ENCODE assay signal across 8 mouse cellular contexts in genomic region chr3:90213956-90214684, GRCm38 (mm10). TPM values are rescaled to one million over a fixed set of nuclear protein-coding genes. Genes with fewer than 3 reads are reported as not detected.
DNase-seq lines count a peak whose midpoint lies in the region; ATAC-seq and TF ChIP-seq lines count a peak whose summit lies in the region.

No protein-coding gene starts in this region.

- peak overlapping the region; percentile 71 for H3K4me2 ChIP-seq in heart, embryonic 16.5 days (ENCODE audit: low read depth, low read length)
- H3K4me2 ChIP-seq in midbrain, embryonic 13.5 days (replicated peaks) = peak overlapping the region; percentile 89

- H3K4me3 ChIP-seq in left cerebral cortex, adult 2 months = peak overlapping the region; percentile 71
- H3K4me3 ChIP-seq in heart, embryonic 16.5 days (ENCODE audit: low read length) = peak overlapping the region; percentile 79
- H3K4me3 ChIP-seq in limb, embryonic 10.5 days = peak overlapping the region; percentile 88
- H3K4me3 ChIP-seq in midbrain, embryonic 13.5 days (replicated peaks) = peak overlapping the region; percentile 84

- peaks cover 20% of the 10 kb centered on the region for H3K36me3 ChIP-seq in heart, embryonic 16.5 days (ENCODE audit: control insufficient read depth, insufficient read depth)
- H3K36me3 ChIP-seq in limb, embryonic 10.5 days = peaks cover 36% of the 10 kb centered on the region
- H3K36me3 ChIP-seq in midbrain, embryonic 13.5 days = peaks cover 29% of the 10 kb centered on the region

- DNase-seq in left cerebral cortex, adult 2 months (ENCODE audit: extremely low spot score in 1 of 2, low spot score in 2 of 2) = no peak
- DNase-seq in left cerebral cortex, adult 9 months (ENCODE audit: low spot score in 2 of 2) = no peak
- DNase-seq in cerebellum, adult 9-11 months = peak; percentile 48
- no peak for DNase-seq in limb, embryonic 10.5 days (ENCODE audit: low spot score)
- no peak for DNase-seq in spleen, adult 18-20 months
- no peak for DNase-seq in layer of hippocampus, postnatal 36 days

- H3K9me3 ChIP-seq in heart, embryonic 16.5 days (replicated peaks; ENCODE audit: control insufficient read depth, low read length) = no peaks in the 10 kb centered on the region
- H3K9me3 ChIP-seq in limb, embryonic 10.5 days (replicated peaks) = no peaks in the 10 kb centered on the region
- H3K9me3 ChIP-seq in midbrain, embryonic 13.5 days = no peaks in the 10 kb centered on the region

- no peak for TF ChIP-seq CTCF in left cerebral cortex, adult 2 months (IDR thresholded peaks at IDR 0.05)

- peaks cover 20% of the 10 kb centered on the region for H3K4me1 ChIP-seq in heart, embryonic 16.5 days (ENCODE audit: control insufficient read depth, insufficient read depth, low read length)
- peaks cover 22% of the 10 kb centered on the region for H3K4me1 ChIP-seq in limb, embryonic 10.5 days
- peaks cover 33% of the 10 kb centered on the region for H3K4me1 ChIP-seq in midbrain, embryonic 13.5 days (replicated peaks)

- WGBS in heart, embryonic 16.5 days = 14% methylated on average over 12 of the region's 12 CpGs
- 17% methylated on average over 12 of the region's 12 CpGs for WGBS in limb, embryonic 10.5 days
- 11% methylated on average over 12 of the region's 12 CpGs for WGBS in midbrain, embryonic 13.5 days

- ATAC-seq in heart, embryonic 16.5 days (replicated peaks; ENCODE audit: extremely low read depth, insufficient read depth, low FRiP score) = 0 out of 2 replicates have a peak, but pooled peaks have one; percentile 38
- ATAC-seq in midbrain, embryonic 13.5 days = peak; percentile 75

- peak overlapping the region; percentile 7; the same call in 1 of the 2 replicates for H3K9ac ChIP-seq in heart, embryonic 16.5 days (ENCODE audit: low read length)
- H3K9ac ChIP-seq in midbrain, embryonic 13.5 days (replicated peaks) = peak overlapping the region; percentile 88

- H3K27me3 ChIP-seq in heart, embryonic 16.5 days (ENCODE audit: control insufficient read depth, insufficient read depth, low read length) = no peaks in the 10 kb centered on the region
- H3K27me3 ChIP-seq in limb, embryonic 10.5 days (ENCODE audit: low read depth, poor library complexity, severe bottlenecking) = no peaks in the 10 kb centered on the region
- no peaks in the 10 kb centered on the region for H3K27me3 ChIP-seq in midbrain, embryonic 13.5 days

- intact Hi-C loops in left cerebral cortex, adult 2 months (cut with DNase I) = loop anchor here (5.0 kb wide), 2 partner anchors 97 to 132 kb away; no protein-coding TSS in a partner anchor

- H3K27ac ChIP-seq in left cerebral cortex, adult 2 months = peak overlapping the region; percentile 97
- H3K27ac ChIP-seq in heart, embryonic 16.5 days (ENCODE audit: low read length) = peak overlapping the region; percentile 28
- peak overlapping the region; percentile 96 for H3K27ac ChIP-seq in limb, embryonic 10.5 days
- peak overlapping the region; percentile 55 for H3K27ac ChIP-seq in midbrain, embryonic 13.5 days

RNA-seq across cellular contexts. Expression of gene Rab13, which starts 0.6 kb away (rescaled TPM):
- total RNA-seq in left cerebral cortex, adult 2 months (2021) = 1 to 10 TPM; 7.9 to 8.9 TPM
- 21.1 and 22.5 TPM in 2 replicates for polyA plus RNA-seq in heart, embryonic 16.5 days (2015; fragmentation: Nextera tagmentation; extraction: Ambion mirVana)
- polyA plus RNA-seq in limb, embryonic 10.5 days (2016; fragmentation: Nextera tagmentation; extraction: Ambion mirVana) = 23.8 and 25.6 TPM in 2 replicates
- 19.9 and 25.6 TPM in 2 replicates for polyA plus RNA-seq in midbrain, embryonic 13.5 days (2015; fragmentation: Nextera tagmentation; extraction: Ambion mirVana)
- 1 to 10 TPM; 8.9 to 9.8 TPM for total RNA-seq in layer of hippocampus, postnatal 36 days (2021)

RNA-seq across cellular contexts. Expression of gene Rps27, which starts 0.7 kb away (rescaled TPM):
- 100 to 1,000 TPM; 799 to 888 TPM for total RNA-seq in left cerebral cortex, adult 2 months (2021)
- polyA plus RNA-seq in heart, embryonic 16.5 days (2015; fragmentation: Nextera tagmentation; extraction: Ambion mirVana) = 468 and 790 TPM in 2 replicates
- polyA plus RNA-seq in limb, embryonic 10.5 days (2016; fragmentation: Nextera tagmentation; extraction: Ambion mirVana) = 1,143 and 1,168 TPM in 2 replicates
- 1,033 and 1,129 TPM in 2 replicates for polyA plus RNA-seq in midbrain, embryonic 13.5 days (2015; fragmentation: Nextera tagmentation; extraction: Ambion mirVana)
- 100 to 1,000 TPM; 928 to 941 TPM for total RNA-seq in layer of hippocampus, postnatal 36 days (2021)

RNA-seq across cellular contexts. Expression of gene Jtb, which starts 17.3 kb away (rescaled TPM):
- 10 to 100 TPM; 43.8 to 49.5 TPM for total RNA-seq in left cerebral cortex, adult 2 months (2021)
- 84.2 and 89.6 TPM in 2 replicates for polyA plus RNA-seq in heart, embryonic 16.5 days (2015; fragmentation: Nextera tagmentation; extraction: Ambion mirVana)
- 71.4 and 73.5 TPM in 2 replicates for polyA plus RNA-seq in limb, embryonic 10.5 days (2016; fragmentation: Nextera tagmentation; extraction: Ambion mirVana)
- 90.2 and 97.6 TPM in 2 replicates for polyA plus RNA-seq in midbrain, embryonic 13.5 days (2015; fragmentation: Nextera tagmentation; extraction: Ambion mirVana)
- total RNA-seq in layer of hippocampus, postnatal 36 days (2021) = 10 to 100 TPM; 46.0 to 47.2 TPM

RNA-seq across cellular contexts. Expression of gene Creb3l4, which starts 29.2 kb away (rescaled TPM):
- under 1 TPM; 0.42 to 0.50 TPM for total RNA-seq in left cerebral cortex, adult 2 months (2021)
- polyA plus RNA-seq in heart, embryonic 16.5 days (2015; fragmentation: Nextera tagmentation; extraction: Ambion mirVana) = 2.2 and 3.1 TPM in 2 replicates
- polyA plus RNA-seq in limb, embryonic 10.5 days (2016; fragmentation: Nextera tagmentation; extraction: Ambion mirVana) = 4.0 and 8.9 TPM in 2 replicates
- 3.3 and 3.4 TPM in 2 replicates for polyA plus RNA-seq in midbrain, embryonic 13.5 days (2015; fragmentation: Nextera tagmentation; extraction: Ambion mirVana)
- under 1 TPM in 1 of 2 experiments, not detected in 1; 0.40 TPM for total RNA-seq in layer of hippocampus, postnatal 36 days (2021)

RNA-seq across cellular contexts. Expression of gene Slc39a1, which starts 33.9 kb away (rescaled TPM):
- 10 to 100 TPM; 38.8 to 43.0 TPM for total RNA-seq in left cerebral cortex, adult 2 months (2021)
- polyA plus RNA-seq in heart, embryonic 16.5 days (2015; fragmentation: Nextera tagmentation; extraction: Ambion mirVana) = 61.5 and 86.3 TPM in 2 replicates
- 55.6 and 60.1 TPM in 2 replicates for polyA plus RNA-seq in limb, embryonic 10.5 days (2016; fragmentation: Nextera tagmentation; extraction: Ambion mirVana)
- 57.0 and 60.9 TPM in 2 replicates for polyA plus RNA-seq in midbrain, embryonic 13.5 days (2015; fragmentation: Nextera tagmentation; extraction: Ambion mirVana)
- 10 to 100 TPM; 44.9 to 47.2 TPM for total RNA-seq in layer of hippocampus, postnatal 36 days (2021)

Comparison
In these comparisons a context has a peak if more than half of its experiments do, and no peak if none do; other contexts are left out.
1. H3K27ac ChIP-seq: peak in every context shown above with its lines; median percentile 97 in left cerebral cortex, adult 2 months; 96 in limb, embryonic 10.5 days; 55 in midbrain, embryonic 13.5 days; 28 in heart, embryonic 16.5 days.